Mouse (Mus musculus) spleen, adult 18-20 months (tissue): Measurements from ENCODE around the gene Clic4.

Experiments
- DNase-seq, 2 experiments: peaks; one replicate each; pipeline ENCODE4 v3.0.0; 2022; ENCODE audit warnings: mixed read lengths in 2 of 2

Clic4 gene

GRCm38 (mm10) chr4:135272640-135273306 is at the start of gene Clic4:
Clic4 (minus strand) TSS chr4:135272814.
- peak; percentile 100 for DNase-seq

- DNase-seq = peak; percentile 37 to 57
Observed at GRCm38 (mm10) chr4:135317966-135318365, 45.4 kb upstream of the Clic4 start.

- no peak for DNase-seq
Observed at GRCm38 (mm10) chr4:135317539-135317938, 44.9 kb upstream of the Clic4 start.

- DNase-seq = no peak
Observed at GRCm38 (mm10) chr4:135315287-135315686, 42.7 kb upstream of the Clic4 start.

GRCm38 (mm10) chr4:135314419-135314832 is 41.8 kb upstream of the Clic4 start:
- no peak for DNase-seq

- peak; percentile 53 to 57 for DNase-seq
Observed at GRCm38 (mm10) chr4:135313761-135314241, 41.2 kb upstream of the Clic4 start.

- DNase-seq = peak in 1 of 2 experiments; percentile 20
Observed at GRCm38 (mm10) chr4:135313111-135313691, 40.6 kb upstream of the Clic4 start.

- no peak for DNase-seq
Observed at GRCm38 (mm10) chr4:135312706-135313105, 40.1 kb upstream of the Clic4 start.

- no peak for DNase-seq
Observed at GRCm38 (mm10) chr4:135310371-135310770, 37.8 kb upstream of the Clic4 start.

GRCm38 (mm10) chr4:135309726-135310125 is 37.1 kb upstream of the Clic4 start:
- no peak for DNase-seq

- no peak for DNase-seq
Observed at GRCm38 (mm10) chr4:135309112-135309659, 36.6 kb upstream of the Clic4 start.

GRCm38 (mm10) chr4:135306971-135307632 is 34.5 kb upstream of the Clic4 start:
- DNase-seq = no peak

- DNase-seq = no peak
Observed at GRCm38 (mm10) chr4:135306533-135306932, 33.9 kb upstream of the Clic4 start.

- DNase-seq = no peak
Observed at GRCm38 (mm10) chr4:135302261-135302660, 29.6 kb upstream of the Clic4 start.

GRCm38 (mm10) chr4:135301166-135301565 is 28.6 kb upstream of the Clic4 start:
- no peak for DNase-seq

- DNase-seq = no peak
Observed at GRCm38 (mm10) chr4:135300248-135301041, 27.8 kb upstream of the Clic4 start.

- DNase-seq = no peak
Observed at GRCm38 (mm10) chr4:135298680-135299079, 26.1 kb upstream of the Clic4 start.

GRCm38 (mm10) chr4:135297931-135298546 is 25.4 kb upstream of the Clic4 start:
- no peak for DNase-seq

GRCm38 (mm10) chr4:135297146-135297545 is 24.5 kb upstream of the Clic4 start:
- no peak for DNase-seq

GRCm38 (mm10) chr4:135296565-135296964 is 24.0 kb upstream of the Clic4 start:
- no peak for DNase-seq

GRCm38 (mm10) chr4:135293813-135294212 is 21.2 kb upstream of the Clic4 start:
- no peak for DNase-seq

GRCm38 (mm10) chr4:135292477-135293089 is 20.0 kb upstream of the Clic4 start:
- DNase-seq = peak; percentile 42 to 50
